Mouse (Mus musculus) liver, adult 2 months (tissue): ENCODE measurements at regions not wholly inside any gene's neighbourhood (a gene's known extent, or its start where the extent isn't known, plus 50 kb on each side); places are given as distances from the start of the nearest gene placed in this dataset.

Source experiments
- DNase-seq: peaks from one replicate; pipeline ENCODE4 v3.0.0-alpha.2; 2011; ENCODE audit warnings: low read depth, low spot score; ENCODE audit errors: extremely low read depth
- H3K27ac ChIP-seq: fragments of 200-500 bp; replicated peaks from 2 replicates; pipeline ENCODE4 v1.5.1; 2012; ENCODE audit warnings: low read depth, mild to moderate bottlenecking, control low read depth, inconsistent platforms, low read length; ENCODE audit not compliant: insufficient read depth
- H3K27me3 ChIP-seq: fragments of 200-500 bp; 2 replicates; pipeline ENCODE4 v1.6.1; 2012; ENCODE audit warnings: mild to moderate bottlenecking, moderate library complexity, low read length, inconsistent platforms; ENCODE audit not compliant: control insufficient read depth, insufficient read depth
- H3K36me3 ChIP-seq: fragments of 200-500 bp; 2 replicates; pipeline ENCODE4 v1.6.1; 2012; ENCODE audit warnings: low read length, inconsistent platforms; ENCODE audit not compliant: control insufficient read depth, insufficient read depth
- H3K4me1 ChIP-seq: fragments of 200-500 bp; 2 replicates; pipeline ENCODE4 v1.6.1; 2011; ENCODE audit warnings: low read length; ENCODE audit not compliant: control insufficient read depth, insufficient read depth
- H3K4me3 ChIP-seq: fragments of 200-500 bp; 2 replicates; pipeline ENCODE4 v1.5.1; 2011; ENCODE audit warnings: low read depth, mild to moderate bottlenecking, control low read depth, low read length, moderate library complexity; ENCODE audit not compliant: insufficient read depth
- H3K79me2 ChIP-seq: fragments of 200-500 bp; 2 replicates; pipeline ENCODE4 v1.6.1; 2012; ENCODE audit warnings: inconsistent platforms, mild to moderate bottlenecking, low read length, moderate library complexity; ENCODE audit not compliant: control insufficient read depth, insufficient read depth
- H3K9ac ChIP-seq: fragments of 200-500 bp; 2 replicates; pipeline ENCODE4 v1.6.1; 2012; ENCODE audit warnings: low read depth, mild to moderate bottlenecking, control low read depth, inconsistent platforms, low read length
- CTCF ChIP-seq: fragments of 200-500 bp; IDR thresholded peaks from 2 replicates; pipeline ENCODE4 v1.5.1; 2011; ENCODE audit warnings: low read depth, low read length, control low read depth
- POLR2A ChIP-seq: fragments of 200-500 bp; IDR thresholded peaks from 2 replicates; pipeline ENCODE4 v1.6.1; 2011; ENCODE audit warnings: low read length, control low read depth; ENCODE audit not compliant: insufficient read depth; ENCODE audit errors: extremely low read depth
- WGBS: fragments of 180-500 bp; shearing (Covaris S2); methylation state at CpG from one replicate; pipeline ENCODE4 v1.1.7; 2018; 5-methylcytosine and 5-hydroxymethylcytosine counted together

GRCm38 (mm10) chr12:106607655-106608337 is 597.8 kb downstream of the Vrk1 start:
- Histone ChIP-seq H3K4me1 (no peaks in the 10 kb centered on the region), H3K27me3 (peaks cover 2% of the 10 kb centered on the region; the same call in 1 of the 2 replicates), H3K27ac (no peak overlapping the region), H3K9ac (no peak overlapping the region), H3K79me2 (no peaks in the 10 kb centered on the region), H3K4me3 (no peak overlapping the region), H3K36me3 (no peaks in the 10 kb centered on the region)
- WGBS, result 74% methylated on average over 11 of the region's 11 CpGs
- TF ChIP-seq CTCF, result no peak
- no peak for TF ChIP-seq POLR2A
- no peak for DNase-seq

GRCm38 (mm10) chr12:106618684-106619083 is 608.7 kb downstream of the Vrk1 start:
- DNase-seq, result no peak
- no peak overlapping the region for H3K27ac ChIP-seq
- H3K4me1 ChIP-seq, result no peaks in the 10 kb centered on the region
- no peaks in the 10 kb centered on the region; the same call in 1 of the 2 replicates for H3K27me3 ChIP-seq
- TF ChIP-seq CTCF (no peak), POLR2A (no peak)
- 82% methylated on average over 6 of the region's 6 CpGs for WGBS
- H3K79me2 ChIP-seq, result no peaks in the 10 kb centered on the region
- no peaks in the 10 kb centered on the region for H3K36me3 ChIP-seq
- no peak overlapping the region for H3K9ac ChIP-seq
- H3K4me3 ChIP-seq, result no peak overlapping the region

GRCm38 (mm10) chr12:106626786-106627185 is 616.8 kb downstream of the Vrk1 start:
- Histone ChIP-seq H3K4me1 (no peaks in the 10 kb centered on the region), H3K27ac (no peak overlapping the region), H3K4me3 (no peak overlapping the region), H3K36me3 (no peaks in the 10 kb centered on the region), H3K27me3 (no peaks in the 10 kb centered on the region; the same call in 1 of the 2 replicates), H3K79me2 (no peaks in the 10 kb centered on the region), H3K9ac (no peak overlapping the region)
- no peak for DNase-seq
- WGBS, result 74% methylated on average over 15 of the region's 15 CpGs
- TF ChIP-seq POLR2A, result no peak
- TF ChIP-seq CTCF, result no peak

GRCm38 (mm10) chr12:106632566-106632965 is 622.5 kb downstream of the Vrk1 start:
- H3K79me2 ChIP-seq, result no peaks in the 10 kb centered on the region
- no peak for TF ChIP-seq POLR2A
- no peak for TF ChIP-seq CTCF
- H3K4me1 ChIP-seq, result no peaks in the 10 kb centered on the region
- WGBS, result 67% methylated on average over 7 of the region's 7 CpGs
- H3K27me3 ChIP-seq, result no peaks in the 10 kb centered on the region
- no peak for DNase-seq
- H3K4me3 ChIP-seq, result no peak overlapping the region
- no peak overlapping the region for H3K9ac ChIP-seq
- no peaks in the 10 kb centered on the region for H3K36me3 ChIP-seq
- H3K27ac ChIP-seq, result no peak overlapping the region

GRCm38 (mm10) chr12:106633096-106633495 is 623.1 kb downstream of the Vrk1 start:
- no peak overlapping the region for H3K4me3 ChIP-seq
- H3K27ac ChIP-seq, result no peak overlapping the region
- WGBS, result 7% methylated on average over 8 of the region's 8 CpGs
- TF ChIP-seq CTCF (no peak), POLR2A (no peak)
- H3K9ac ChIP-seq, result no peak overlapping the region
- H3K4me1 ChIP-seq, result no peaks in the 10 kb centered on the region
- no peaks in the 10 kb centered on the region for H3K36me3 ChIP-seq
- no peaks in the 10 kb centered on the region for H3K79me2 ChIP-seq
- no peak for DNase-seq
- no peaks in the 10 kb centered on the region for H3K27me3 ChIP-seq

GRCm38 (mm10) chr12:106658317-106658716 is 648.3 kb downstream of the Vrk1 start:
- Histone ChIP-seq H3K79me2 (no peaks in the 10 kb centered on the region), H3K4me3 (no peak overlapping the region), H3K9ac (no peak overlapping the region), H3K36me3 (no peaks in the 10 kb centered on the region), H3K27me3 (no peaks in the 10 kb centered on the region), H3K4me1 (no peaks in the 10 kb centered on the region), H3K27ac (no peak overlapping the region)
- WGBS, result 11% methylated on average over 8 of the region's 8 CpGs
- TF ChIP-seq POLR2A, result no peak
- no peak for TF ChIP-seq CTCF
- DNase-seq, result peak; percentile 18
